Mouse (Mus musculus) megakaryocyte, adult 5-6 weeks (primary cell): Measurements from ENCODE around the gene Gm37240. TPM values are rescaled to one million over a fixed set of nuclear protein-coding genes. Genes with fewer than 3 reads are reported as not detected.

ENCODE experiments used
- ATAC-seq: 2 replicates; pipeline ENCODE4 v1.8.0; 2016; ENCODE audit warnings: mild to moderate bottlenecking, inconsistent platforms; ENCODE audit not compliant: poor library complexity, severe bottlenecking
- total RNA-seq, 2 experiments: library from RNA; stranded (forward) in 1 of 2; stranded (reverse) in 1 of 2; fragments of 153-499, 151-499 nt in 1 of 2; fragments of 221-1000, 200-1000 nt in 1 of 2; gene quantifications; 2 replicates each; pipeline versions ENCODE4 v1.2.3 to v1.2.4; 2015 to 2017

The Gm37240 gene
- total RNA-seq, 2 experiments from 2014 or later: 0.07 to 0.15 TPM

- no peak for ATAC-seq
These were observed 950.4 kb downstream of the Gm37240 start for GRCm38 (mm10) chr3:84936956-84937355.

- no peak for ATAC-seq
These were observed 951.1 kb downstream of the Gm37240 start for GRCm38 (mm10) chr3:84936252-84936651.

GRCm38 (mm10) chr3:84935729-84936128 is 951.6 kb downstream of the Gm37240 start:
- no peak for ATAC-seq

GRCm38 (mm10) chr3:84930683-84931082 is 956.6 kb downstream of the Gm37240 start:
- ATAC-seq: no peak

GRCm38 (mm10) chr3:84929171-84929570 is 958.1 kb downstream of the Gm37240 start:
- no peak for ATAC-seq

- peak; percentile 40; the same call in 1 of the 2 replicates for ATAC-seq
These were observed 959.4 kb downstream of the Gm37240 start for GRCm38 (mm10) chr3:84927901-84928300.

GRCm38 (mm10) chr3:84927168-84927794 is 960.0 kb downstream of the Gm37240 start:
- no peak for ATAC-seq

- ATAC-seq: no peak
These were observed 961.2 kb downstream of the Gm37240 start for GRCm38 (mm10) chr3:84926140-84926539.

GRCm38 (mm10) chr3:84925229-84925628 is 962.1 kb downstream of the Gm37240 start:
- ATAC-seq: no peak

- no peak for ATAC-seq
These were observed 963.6 kb downstream of the Gm37240 start for GRCm38 (mm10) chr3:84923670-84924069.

- no peak for ATAC-seq
These were observed 964.1 kb downstream of the Gm37240 start for GRCm38 (mm10) chr3:84923256-84923655.

GRCm38 (mm10) chr3:84921704-84922420 is 965.5 kb downstream of the Gm37240 start:
- ATAC-seq: peak; percentile 88

- peak; percentile 51 for ATAC-seq
These were observed 969.2 kb downstream of the Gm37240 start for GRCm38 (mm10) chr3:84917903-84918679.

- ATAC-seq: no peak
These were observed 973.0 kb downstream of the Gm37240 start for GRCm38 (mm10) chr3:84914284-84914683.

- peak; percentile 60; the same call in 1 of the 2 replicates for ATAC-seq
These were observed 980.8 kb downstream of the Gm37240 start for GRCm38 (mm10) chr3:84906528-84906927.

- ATAC-seq: no peak
These were observed 989.4 kb downstream of the Gm37240 start for GRCm38 (mm10) chr3:84897952-84898351.

GRCm38 (mm10) chr3:84890983-84891382 is 996.3 kb downstream of the Gm37240 start:
- no peak for ATAC-seq

- no peak for ATAC-seq
These were observed 997.7 kb downstream of the Gm37240 start for GRCm38 (mm10) chr3:84889648-84890047.

- peak; percentile 93 for ATAC-seq
These were observed 1003.4 kb downstream of the Gm37240 start for GRCm38 (mm10) chr3:84883817-84884483.

- ATAC-seq: no peak
These were observed 1011.1 kb downstream of the Gm37240 start for GRCm38 (mm10) chr3:84876211-84876610.

- ATAC-seq: no peak
These were observed 1012.0 kb downstream of the Gm37240 start for GRCm38 (mm10) chr3:84875306-84875705.
